Mouse (Mus musculus) liver, embryonic 14 days (tissue): ENCODE measurements around the gene Kdm2a. TPM values are rescaled to one million over a fixed set of nuclear protein-coding genes. Genes with fewer than 3 reads are reported as not detected.

Experiments used
- polyA plus RNA-seq: library from polyadenylated mRNA; depleted of rRNA; stranded (reverse); fragments of >200 nt; gene quantifications from 2 replicates; pipeline ENCODE4 v1.2.3, GENCODE M21; 2012; rRNA removed

Gene Kdm2a
- 16.2 and 19.1 TPM in 2 replicates for polyA plus RNA-seq

DNA sequence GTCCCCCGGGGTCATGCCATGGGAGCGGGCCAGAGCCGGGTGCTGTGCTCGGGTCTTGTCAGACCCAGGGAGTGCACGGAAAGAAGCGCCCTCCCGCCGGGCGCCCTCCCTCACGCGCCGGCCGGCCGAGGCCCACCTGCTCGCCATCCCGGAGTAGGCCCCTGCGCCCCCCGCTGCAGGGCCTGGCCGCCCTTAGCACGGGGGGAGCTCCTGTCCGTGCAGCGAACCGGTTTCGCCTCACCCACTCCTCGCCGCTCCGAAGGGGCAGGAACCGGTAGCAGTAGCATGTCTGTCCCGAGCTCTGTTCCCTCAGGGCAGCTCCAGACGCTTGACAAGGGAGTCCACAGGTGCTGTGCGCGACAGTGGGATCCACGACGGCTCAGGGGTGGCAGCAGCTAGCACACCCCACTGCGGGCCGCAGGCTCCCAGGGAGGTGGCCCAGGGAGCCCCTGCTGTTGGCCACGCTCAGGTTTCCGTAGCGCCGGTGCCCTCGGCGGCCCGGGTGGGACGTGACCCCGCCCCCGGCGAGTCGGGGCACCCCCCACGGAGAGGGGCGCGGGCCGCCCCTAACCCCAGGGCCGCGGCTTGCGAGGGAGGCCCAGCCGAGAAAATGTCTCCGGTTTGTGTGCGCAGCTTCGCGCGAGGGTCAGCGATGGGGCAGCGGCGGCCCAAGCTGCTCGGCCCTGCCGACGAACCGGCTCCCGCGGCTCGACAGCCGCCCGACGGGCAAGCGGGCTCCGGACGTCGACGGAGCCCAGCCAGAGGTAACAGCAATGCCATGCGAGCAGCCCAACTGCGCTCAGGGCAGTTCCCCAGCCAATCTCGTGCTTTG, at the start of gene Kdm2a:
TSS of gene Kdm2a (minus strand) at position 488 of the 832 bp plus-strand sequence.

DNA sequence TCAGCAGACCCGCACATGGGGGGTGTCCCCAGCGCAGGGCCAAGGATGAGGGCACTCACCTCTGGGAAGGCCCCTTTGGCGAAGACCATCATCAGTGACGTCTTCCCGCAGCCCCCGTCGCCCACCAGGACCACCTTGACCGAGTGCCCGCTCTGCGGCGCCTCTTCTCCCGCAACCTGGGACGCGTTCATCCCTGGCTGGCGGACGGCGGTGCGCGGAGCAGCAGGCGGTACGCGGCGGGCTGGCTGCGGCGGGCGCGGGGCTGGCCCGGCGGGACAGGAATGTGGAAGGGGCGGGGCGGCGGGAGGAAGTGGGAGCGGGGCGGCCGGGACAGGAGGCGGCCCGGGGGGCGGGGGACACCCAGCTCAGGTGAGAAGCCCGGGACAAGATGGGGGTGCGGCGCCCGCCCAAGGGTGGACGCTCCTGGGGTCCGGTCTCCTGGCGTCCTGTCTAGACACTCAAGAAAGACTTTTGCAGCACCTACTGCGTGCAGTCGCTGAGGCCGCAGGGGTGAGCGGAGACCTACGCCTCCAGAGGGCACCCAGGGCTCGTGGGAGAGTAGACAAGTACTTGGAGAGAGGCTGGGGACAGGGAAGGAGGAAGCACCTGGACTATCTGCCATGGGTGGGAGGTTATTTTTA, 41.2 kb upstream of the Kdm2a start, which contains the start of gene Rhod:
TSS of gene Rhod (minus strand) at position 272 of the 641 bp plus-strand sequence.

DNA sequence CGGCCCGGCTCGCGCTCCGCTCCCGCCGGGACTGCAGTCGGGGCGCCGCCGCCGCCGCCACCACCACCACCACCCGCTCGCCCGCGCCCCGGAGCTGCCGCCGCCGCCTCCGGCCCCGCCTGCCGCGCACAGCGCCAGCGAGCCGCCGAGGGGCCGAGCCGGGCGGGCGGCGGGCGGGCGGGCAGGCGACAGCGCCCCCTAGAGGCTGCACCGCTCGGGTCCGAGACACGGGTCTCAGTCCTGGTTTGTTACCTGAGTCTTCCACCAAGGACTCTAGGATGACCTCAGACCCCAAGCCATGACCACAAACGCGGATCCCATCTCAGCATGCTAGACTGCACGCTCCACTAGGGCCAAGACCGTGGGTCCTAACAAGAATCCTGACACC, 91.9 kb downstream of the Kdm2a start, which contains the start of gene Grk2:
TSS of gene Grk2 (minus strand) at position 33 of the 388 bp plus-strand sequence.

DNA sequence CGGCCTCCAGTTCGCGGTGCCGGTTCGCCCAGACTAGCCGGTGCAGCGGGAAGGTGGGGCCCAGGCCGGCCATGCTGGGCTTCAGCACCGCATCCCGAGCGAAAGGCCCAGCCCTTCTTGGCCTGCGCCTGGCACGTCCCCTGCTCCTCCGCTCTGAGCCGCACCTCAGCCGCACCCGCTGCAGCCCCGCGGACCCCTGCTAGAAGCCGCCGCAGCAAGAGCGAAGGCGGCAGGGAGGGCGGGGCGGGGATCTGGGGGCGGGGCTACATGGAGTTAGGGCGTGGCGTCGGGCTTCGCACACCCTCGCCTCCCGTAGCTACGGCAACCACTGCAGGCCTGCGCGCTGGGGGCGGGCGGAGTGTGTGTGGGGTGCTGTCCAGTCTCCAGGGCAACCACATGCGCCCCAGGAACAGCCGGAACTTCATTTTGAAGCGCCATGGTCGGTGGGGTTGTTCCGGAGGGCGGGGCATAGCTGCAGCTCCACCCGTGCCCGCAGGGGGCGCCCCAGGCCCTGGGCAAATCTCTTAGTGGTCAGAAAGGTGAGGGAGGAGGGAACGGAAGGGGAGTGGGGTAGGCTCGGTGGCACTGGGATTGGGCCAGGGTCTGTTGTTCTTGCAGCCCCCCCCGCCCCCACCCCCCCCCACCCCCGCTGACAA, 115.1 kb downstream of the Kdm2a start, which contains the start of gene Ankrd13d:
TSS of gene Ankrd13d (minus strand) at position 240 of the 656 bp plus-strand sequence.

DNA sequence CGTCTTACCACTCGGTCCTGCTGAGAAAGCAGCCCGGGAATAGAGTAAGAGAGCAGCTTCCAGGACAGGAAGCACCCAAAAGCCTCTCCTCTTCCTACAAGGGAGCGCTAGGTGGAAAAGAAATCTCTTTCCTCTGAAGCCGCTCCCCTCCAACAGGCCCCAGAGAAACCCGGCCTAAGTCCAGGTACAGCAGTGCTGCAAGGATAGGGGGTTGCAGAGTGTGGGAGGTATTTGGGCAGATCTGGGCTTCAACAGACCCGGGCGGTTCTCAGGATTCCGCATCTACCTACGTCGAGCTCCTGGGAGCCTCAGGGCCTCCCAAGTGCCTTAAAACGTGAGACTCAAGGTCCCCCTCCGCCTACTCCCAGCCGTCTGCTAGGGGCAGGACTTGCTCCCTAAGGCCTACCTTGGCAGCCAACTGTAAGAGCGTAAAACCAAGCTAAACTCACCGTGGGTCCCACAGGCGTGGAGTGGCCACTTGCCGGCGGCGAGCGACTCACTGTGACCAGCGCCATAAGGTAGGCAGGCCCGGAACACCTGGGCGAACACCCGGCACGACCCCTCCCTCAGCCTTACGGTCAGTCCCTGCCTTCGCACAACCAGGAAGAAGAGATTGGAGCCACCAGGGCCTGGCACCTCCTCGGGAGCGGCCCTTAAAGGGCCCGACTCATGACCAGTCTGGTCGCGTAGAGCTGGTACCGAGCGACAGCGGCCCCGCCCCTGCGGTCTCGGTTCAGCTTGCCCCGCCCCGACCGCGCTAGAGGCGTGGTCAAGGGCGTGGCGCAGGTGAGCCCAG, 129.3 kb downstream of the Kdm2a start, which contains the start of gene Ssh3:
TSS of gene Ssh3 (minus strand) at position 615 of the 796 bp plus-strand sequence.

Other genes with a start within 250 kb of the Kdm2a start
- gene Coro1b, start 249.7 kb downstream of the Kdm2a start, polyA plus RNA-seq: 50.4 and 60.2 TPM in 2 replicates
- 12.2 and 12.5 TPM in 2 replicates for gene Ptprcap, start 244.7 kb downstream of the Kdm2a start, polyA plus RNA-seq
- 16.1 and 20.9 TPM in 2 replicates for gene Rps6kb2, start 234.9 kb downstream of the Kdm2a start, polyA plus RNA-seq
- 0.32 and 0.41 TPM in 2 replicates for gene Carns1, start 222.8 kb downstream of the Kdm2a start, polyA plus RNA-seq
- gene Tbc1d10c, start 207.0 kb downstream of the Kdm2a start, polyA plus RNA-seq: 2.6 and 3.0 TPM in 2 replicates
- gene Ppp1ca, start 206.2 kb downstream of the Kdm2a start, polyA plus RNA-seq: 200 and 246 TPM in 2 replicates
- gene Rad9a, start 196.6 kb downstream of the Kdm2a start, polyA plus RNA-seq: 18.8 and 20.8 TPM in 2 replicates
- gene Clcf1, start 184.0 kb downstream of the Kdm2a start, polyA plus RNA-seq: 0.97 and 1.0 TPM in 2 replicates
- gene AC109138.7, start 183.9 kb downstream of the Kdm2a start, polyA plus RNA-seq: not detected in 2 replicates
- 12.3 and 14.6 TPM in 2 replicates for gene Pold4, start 166.4 kb downstream of the Kdm2a start, polyA plus RNA-seq
- 2.1 and 2.8 TPM in 2 replicates for gene Ssh3, start 129.1 kb downstream of the Kdm2a start, polyA plus RNA-seq
- gene Ankrd13d, start 115.1 kb downstream of the Kdm2a start, polyA plus RNA-seq: 0.88 and 1.0 TPM in 2 replicates
- 28.2 and 29.9 TPM in 2 replicates for gene Grk2, start 92.1 kb downstream of the Kdm2a start, polyA plus RNA-seq
- 3.9 and 4.1 TPM in 2 replicates for gene Rhod, start 41.1 kb upstream of the Kdm2a start, polyA plus RNA-seq
- gene Syt12, start 79.2 kb upstream of the Kdm2a start, polyA plus RNA-seq: 0.12 and 0.22 TPM in 2 replicates
- gene 2010003K11Rik, start 100.3 kb upstream of the Kdm2a start, polyA plus RNA-seq: 0.03 and 0.05 TPM in 2 replicates
- 12.0 and 17.3 TPM in 2 replicates for gene Pcx, start 112.2 kb upstream of the Kdm2a start, polyA plus RNA-seq
- gene Lrfn4, start 217.4 kb upstream of the Kdm2a start, polyA plus RNA-seq: 1.6 and 1.8 TPM in 2 replicates
- 16.4 and 19.9 TPM in 2 replicates for gene Rce1, start 227.4 kb upstream of the Kdm2a start, polyA plus RNA-seq